Mouse (Mus musculus) kidney, embryonic 15.5 days (tissue): ENCODE data around the gene Daxx. TPM values are rescaled to one million over a fixed set of nuclear protein-coding genes. Genes with fewer than 3 reads are reported as not detected.
"Not testable (repeated sequence)": the region's sequence is repeated elsewhere in the genome, so short reads cannot be mapped to it uniquely, and the experiment has no call there.

Source experiments
- ATAC-seq: fragments of 200-750 bp; cut with Nextera tagmentation; replicated peaks from 2 replicates; pipeline ENCODE4 v1.8.0; 2017; ENCODE audit warnings: moderate TSS enrichment; ENCODE audit not compliant: low FRiP score
- H3K27ac ChIP-seq: fragments of 300-500 bp; sonication (generic); 2 replicates; pipeline ENCODE4 v1.5.1; 2015; ENCODE audit warnings: mild to moderate bottlenecking, inconsistent platforms
- H3K27me3 ChIP-seq: fragments of 300-500 bp; sonication (generic); 2 replicates; pipeline ENCODE4 v1.6.1; 2015; ENCODE audit warnings: inconsistent platforms
- H3K36me3 ChIP-seq: fragments of 300-500 bp; sonication (generic); 2 replicates; pipeline ENCODE4 v1.6.1; 2015; ENCODE audit warnings: inconsistent platforms
- H3K4me1 ChIP-seq: fragments of 300-500 bp; sonication (generic); 2 replicates; pipeline ENCODE4 v1.6.1; 2015; ENCODE audit warnings: inconsistent platforms
- H3K4me2 ChIP-seq: fragments of 300-500 bp; sonication (generic); 2 replicates; pipeline ENCODE4 v1.6.1; 2015; ENCODE audit warnings: moderate library complexity, mild to moderate bottlenecking, inconsistent platforms
- H3K4me3 ChIP-seq: fragments of 300-500 bp; sonication (generic); replicated peaks from 2 replicates; pipeline ENCODE4 v1.5.1; 2015; ENCODE audit warnings: mild to moderate bottlenecking, inconsistent platforms
- H3K9ac ChIP-seq: fragments of 300-500 bp; sonication (generic); 2 replicates; pipeline ENCODE4 v1.6.1; 2015; ENCODE audit warnings: mild to moderate bottlenecking, inconsistent platforms
- H3K9me3 ChIP-seq: fragments of 300-500 bp; sonication (generic); replicated peaks from 2 replicates; pipeline ENCODE4 v1.6.1; 2016; ENCODE audit warnings: inconsistent platforms
- WGBS: fragments of 180-500 bp; shearing (Covaris S2); methylation state at CpG from one replicate; pipeline ENCODE4 v1.1.7; 2015; ENCODE audit warnings: mixed read lengths; 5-methylcytosine and 5-hydroxymethylcytosine counted together
- polyA plus RNA-seq: library from polyadenylated mRNA; unstranded; fragments of >200 nt; fragmentation: Nextera tagmentation; extraction: Ambion mirVana; gene quantifications from 2 replicates; pipeline ENCODE4 v1.2.1, GENCODE M21; 2015

Gene Daxx
- polyA plus RNA-seq, 1 experiment from 2014 or later = 60.0 TPM

- H3K4me2 ChIP-seq = peak within 1 kb of the TSS; percentile 94
- peaks cover 66% of the 10 kb centered on the region for H3K36me3 ChIP-seq
- peak within 1 kb of the TSS; percentile 86 for H3K9ac ChIP-seq
- no peaks in the 10 kb centered on the region for H3K9me3 ChIP-seq
- peaks cover 25% of the 10 kb centered on the region for H3K4me1 ChIP-seq
- peak; percentile 87 for ATAC-seq
- peak within 1 kb of the TSS; percentile 82 for H3K27ac ChIP-seq
- WGBS = under 1% methylated on average over 36 of the region's 36 CpGs
- H3K27me3 ChIP-seq = no peaks in the 10 kb centered on the region
- peak within 1 kb of the TSS; percentile 90 for H3K4me3 ChIP-seq
Measured at GRCm38 (mm10) chr17:33940206-33940805, 31.1 kb downstream of the Daxx start, which contains the start of the genes Pfdn6 and Wdr46. Gene Pfdn6 (minus strand): TSS chr17:33940343. Gene Wdr46 (plus strand): TSS chr17:33940660.

- Histone ChIP-seq H3K27me3 (no peaks in the 10 kb centered on the region), H3K4me1 (peaks cover 25% of the 10 kb centered on the region), H3K4me3 (peak overlapping the region; percentile 90), H3K9ac (peak overlapping the region; percentile 86), H3K9me3 (no peaks in the 10 kb centered on the region), H3K4me2 (peak overlapping the region; percentile 94), H3K36me3 (peaks cover 66% of the 10 kb centered on the region), H3K27ac (no peak overlapping the region)
- WGBS = 2% methylated on average over 26 of the region's 26 CpGs
- ATAC-seq = peak; percentile 41
Measured at GRCm38 (mm10) chr17:33940981-33941380, 31.8 kb downstream of the Daxx start.

- no peak for ATAC-seq
- Histone ChIP-seq H3K27ac (no peak overlapping the region), H3K36me3 (peaks cover 68% of the 10 kb centered on the region), H3K4me1 (peaks cover 25% of the 10 kb centered on the region), H3K9me3 (no peaks in the 10 kb centered on the region), H3K4me2 (peak overlapping the region; percentile 94), H3K27me3 (no peaks in the 10 kb centered on the region), H3K9ac (peak overlapping the region; percentile 86), H3K4me3 (peak overlapping the region; percentile 90)
- WGBS = 60% methylated on average over 19 of the region's 19 CpGs
Measured at GRCm38 (mm10) chr17:33941381-33941780, 32.2 kb downstream of the Daxx start.

- 92% methylated on average over 15 of the region's 15 CpGs for WGBS
- Histone ChIP-seq H3K36me3 (peaks cover 68% of the 10 kb centered on the region), H3K4me2 (no peak overlapping the region), H3K9me3 (no peaks in the 10 kb centered on the region), H3K4me3 (no peak overlapping the region), H3K9ac (no peak overlapping the region), H3K27ac (no peak overlapping the region), H3K27me3 (no peaks in the 10 kb centered on the region), H3K4me1 (peaks cover 25% of the 10 kb centered on the region)
- no peak for ATAC-seq
Measured at GRCm38 (mm10) chr17:33943454-33943853, 34.2 kb downstream of the Daxx start.

DNA sequence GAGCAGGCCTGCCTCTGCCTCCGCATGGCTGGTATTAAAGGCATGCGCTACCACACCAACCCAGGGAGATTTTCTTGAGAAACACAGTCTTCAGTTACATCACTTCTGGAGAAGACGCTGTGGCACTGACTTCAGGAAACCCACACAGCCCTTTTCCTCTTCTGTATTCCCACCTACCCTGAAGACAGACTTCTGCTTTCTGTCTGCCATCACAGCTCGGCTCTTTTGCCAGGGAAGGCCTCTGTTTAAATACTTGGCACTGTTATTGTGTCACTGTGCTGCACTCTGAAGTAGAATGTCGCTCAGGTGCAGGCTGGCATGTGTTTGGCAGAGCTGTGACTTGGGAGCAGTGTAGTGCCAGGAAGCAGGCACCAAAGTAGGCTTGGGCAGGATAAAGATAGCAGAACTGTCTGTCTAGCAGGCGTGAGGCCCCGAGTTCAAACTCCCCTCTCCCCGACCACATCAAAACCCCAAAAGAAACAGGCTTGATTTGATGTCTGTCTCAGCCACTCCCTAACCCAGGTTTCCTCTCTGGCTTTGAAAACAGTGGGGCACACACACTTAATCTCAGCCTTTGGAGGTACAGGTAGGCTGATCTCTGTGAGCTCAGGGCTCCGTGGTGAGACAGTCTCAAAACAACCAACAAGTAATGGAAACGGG, 38.3 kb downstream of the Daxx start:
- 89% methylated on average over 10 of the region's 10 CpGs for WGBS
- H3K9me3 ChIP-seq = no peaks in the 10 kb centered on the region
- no peak overlapping the region for H3K9ac ChIP-seq
- no peak overlapping the region for H3K27ac ChIP-seq
- no peaks in the 10 kb centered on the region for H3K27me3 ChIP-seq
- ATAC-seq = no peak
- peaks cover 86% of the 10 kb centered on the region for H3K36me3 ChIP-seq
- peaks cover 31% of the 10 kb centered on the region for H3K4me1 ChIP-seq
- H3K4me2 ChIP-seq = no peak overlapping the region
- H3K4me3 ChIP-seq = no peak overlapping the region

GRCm38 (mm10) chr17:33948090-33948904, 39.1 kb downstream of the Daxx start:
- Histone ChIP-seq H3K9me3 (no peaks in the 10 kb centered on the region), H3K4me2 (no peak overlapping the region), H3K27me3 (no peaks in the 10 kb centered on the region), H3K4me3 (no peak overlapping the region), H3K27ac (no peak overlapping the region), H3K4me1 (peaks cover 39% of the 10 kb centered on the region), H3K36me3 (peaks cover 86% of the 10 kb centered on the region), H3K9ac (no peak overlapping the region)
- WGBS = 84% methylated on average over 22 of the region's 22 CpGs
- no peak for ATAC-seq

DNA sequence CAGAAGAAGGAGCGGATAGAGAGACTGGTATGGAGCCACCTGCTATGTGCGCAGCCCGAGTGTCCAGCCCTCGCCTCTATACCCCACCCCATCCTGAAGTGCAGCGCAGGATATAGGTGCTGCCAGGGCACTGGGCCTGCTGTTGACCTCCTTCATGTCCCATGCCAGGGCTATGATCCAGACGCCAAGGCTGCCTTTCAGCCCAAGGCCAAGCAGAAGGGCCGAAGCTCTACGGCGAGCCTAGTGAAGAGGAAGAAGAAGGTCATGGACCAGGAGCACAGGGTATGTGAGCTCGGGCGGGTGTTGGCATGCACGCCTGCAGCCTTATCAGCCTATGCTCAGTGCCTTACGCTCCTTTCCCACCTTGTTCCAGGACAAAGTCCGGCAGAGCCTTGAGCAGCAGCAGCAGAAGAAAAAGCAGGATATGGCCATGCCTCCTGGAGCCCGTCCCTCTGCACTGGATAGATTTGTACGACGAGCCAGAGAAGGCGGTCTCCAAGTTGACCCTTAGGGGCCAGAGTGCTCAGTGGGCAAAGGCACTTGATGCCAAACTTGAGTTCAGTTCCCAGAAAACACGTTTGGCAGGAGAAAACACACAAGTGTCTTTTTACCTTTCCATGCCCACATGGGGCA, 39.8 kb downstream of the Daxx start:
- no peak overlapping the region for H3K4me2 ChIP-seq
- H3K27ac ChIP-seq = no peak overlapping the region
- no peaks in the 10 kb centered on the region for H3K9me3 ChIP-seq
- WGBS = 88% methylated on average over 19 of the region's 19 CpGs
- no peak for ATAC-seq
- no peak overlapping the region for H3K9ac ChIP-seq
- H3K4me3 ChIP-seq = no peak overlapping the region
- no peaks in the 10 kb centered on the region for H3K27me3 ChIP-seq
- peaks cover 86% of the 10 kb centered on the region for H3K36me3 ChIP-seq
- H3K4me1 ChIP-seq = peaks cover 46% of the 10 kb centered on the region

- H3K36me3 ChIP-seq = peaks cover 77% of the 10 kb centered on the region
- WGBS = 73% methylated on average over 10 of the region's 10 CpGs
- peak overlapping the region; percentile 51; the same call in 1 of the 2 replicates for H3K9ac ChIP-seq
- no peaks in the 10 kb centered on the region for H3K9me3 ChIP-seq
- ATAC-seq = no peak
- H3K4me3 ChIP-seq = peak overlapping the region; percentile 49
- peak overlapping the region; percentile 81 for H3K4me2 ChIP-seq
- no peaks in the 10 kb centered on the region for H3K27me3 ChIP-seq
- H3K4me1 ChIP-seq = peaks cover 53% of the 10 kb centered on the region
- H3K27ac ChIP-seq = peak overlapping the region; percentile 94
Measured at GRCm38 (mm10) chr17:33950131-33950625, 41.0 kb downstream of the Daxx start.

DNA sequence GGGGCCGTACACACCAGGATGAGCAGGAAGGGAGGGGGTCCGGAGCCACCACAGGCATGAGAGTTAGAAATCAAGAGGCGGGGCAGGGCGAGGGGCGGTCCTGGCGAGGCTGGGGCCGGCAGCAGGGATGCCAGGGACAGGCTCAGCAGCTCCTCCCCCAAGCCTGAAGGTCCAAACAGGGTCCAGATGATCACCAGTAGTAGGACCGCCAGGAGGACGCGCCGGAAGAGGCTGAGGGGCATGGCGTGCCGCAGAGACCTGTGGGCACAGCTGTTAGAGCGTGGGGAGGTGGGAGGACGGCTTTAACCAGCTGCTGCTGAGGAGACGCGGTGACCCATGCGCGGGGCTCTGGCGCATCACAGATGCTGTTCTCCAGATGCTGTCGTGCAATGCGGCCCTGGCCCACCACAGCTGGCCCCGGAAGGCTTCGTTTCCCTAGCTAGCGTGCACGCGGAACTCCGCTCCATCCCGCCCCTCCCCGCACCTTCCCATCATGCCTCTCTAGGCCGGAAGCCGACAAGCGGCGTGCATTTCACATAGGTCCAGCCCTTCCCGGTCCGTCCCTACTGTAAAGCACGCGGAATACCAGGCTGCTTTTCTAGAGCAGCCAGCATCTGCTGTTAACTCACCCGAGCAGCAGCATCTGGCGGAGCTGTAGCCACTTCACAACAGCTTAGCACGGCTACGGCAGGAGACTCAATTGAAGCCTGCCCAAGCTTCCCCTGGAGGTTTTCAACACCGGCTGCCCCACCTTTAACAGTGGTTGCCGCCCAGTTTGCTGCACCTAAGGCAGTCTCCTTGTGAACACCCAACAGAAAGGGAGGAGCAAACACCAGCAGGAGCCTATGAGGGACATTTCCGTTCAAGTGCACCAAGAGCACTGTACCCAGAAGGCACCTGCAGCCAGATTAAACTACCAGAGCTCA, 42.1 kb downstream of the Daxx start, which contains the start of gene B3galt4:
B3galt4 (minus strand) TSS at position 468 of the 926 bp plus-strand sequence.
- Histone ChIP-seq H3K9ac (peak within 1 kb of the TSS; percentile 51), H3K36me3 (peaks cover 66% of the 10 kb centered on the region), H3K27me3 (no peaks in the 10 kb centered on the region), H3K9me3 (no peaks in the 10 kb centered on the region), H3K4me3 (peak within 1 kb of the TSS; percentile 49), H3K4me2 (peak within 1 kb of the TSS; percentile 81), H3K27ac (peak within 1 kb of the TSS; percentile 94), H3K4me1 (peaks cover 53% of the 10 kb centered on the region)
- ATAC-seq = peak; percentile 82
- under 1% methylated on average over 45 of the region's 45 CpGs for WGBS

DNA sequence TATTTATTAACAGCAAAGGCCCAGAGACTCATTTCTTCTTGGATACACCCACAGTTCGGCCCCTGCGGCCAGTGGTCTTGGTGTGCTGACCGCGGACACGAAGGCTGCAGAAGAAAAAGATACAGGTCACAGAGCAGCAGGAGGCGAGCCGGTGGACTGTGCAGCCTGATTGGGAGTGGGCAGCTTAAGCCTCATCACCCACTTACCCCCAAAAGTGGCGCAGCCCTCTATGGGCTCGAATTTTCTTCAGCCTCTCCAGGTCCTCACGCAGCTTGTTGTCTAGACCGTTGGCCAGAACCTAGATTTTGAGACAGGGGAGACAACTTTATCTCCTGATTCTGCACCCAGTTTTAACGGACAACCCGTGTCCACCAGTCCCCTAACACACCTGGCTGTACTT, 42.8 kb downstream of the Daxx start:
- not testable (repeated sequence) for ATAC-seq, H3K9me3 ChIP-seq, H3K27me3 ChIP-seq
- H3K36me3 ChIP-seq = peaks cover 60% of the 10 kb centered on the region
- peak overlapping the region; percentile 49 for H3K4me3 ChIP-seq
- H3K27ac ChIP-seq = peak overlapping the region; percentile 94
- peaks cover 60% of the 10 kb centered on the region for H3K4me1 ChIP-seq
- WGBS = 75% methylated on average over 13 of the region's 13 CpGs
- peak overlapping the region; percentile 51 for H3K9ac ChIP-seq
- peak overlapping the region; percentile 81 for H3K4me2 ChIP-seq
